In genomic region chr10:81292554-81293333, GRCm38 (mm10) we compare ENCODE assay signal across 8 mouse cellular contexts. TPM values are rescaled to one million over a fixed set of nuclear protein-coding genes. Genes with fewer than 3 reads are reported as not detected.
DNase-seq lines count a peak whose midpoint lies in the region; ATAC-seq and TF ChIP-seq lines count a peak whose summit lies in the region.

Gene Pip5k1c (plus strand): TSS chr10:81292963.

- peak; percentile 100 for DNase-seq in brain, embryonic 14.5 days (ENCODE audit: low read depth)
- DNase-seq in liver, adult 2 months (ENCODE audit: extremely low read depth, low read depth, low spot score), result peak; percentile 98
- DNase-seq in splenic B cell, adult 2 months (ENCODE audit: low read depth, low spot score), result peak; percentile 100

- H3K27ac ChIP-seq in heart, embryonic 11.5 days (ENCODE audit: low read depth, low read length), result peak within 1 kb of the TSS; percentile 51; the same call in 1 of the 2 replicates
- H3K27ac ChIP-seq in kidney, embryonic 16.5 days (ENCODE audit: low read length), result peak within 1 kb of the TSS; percentile 88
- H3K27ac ChIP-seq in liver, adult 2 months (replicated peaks; ENCODE audit: insufficient read depth, low read depth, low read length), result peak within 1 kb of the TSS; percentile 58

- H3K4me3 ChIP-seq in C2C12 (ENCODE audit: insufficient read depth, poor library complexity, severe bottlenecking) (peak within 1 kb of the TSS; percentile 66), myocyte (peak within 1 kb of the TSS; percentile 37)
- H3K4me3 ChIP-seq in erythroblast, embryonic 14.5 days (replicated peaks), result peak within 1 kb of the TSS; percentile 83
- H3K4me3 ChIP-seq in heart, embryonic 11.5 days (ENCODE audit: low read depth, low read length), result peak within 1 kb of the TSS; percentile 80
- H3K4me3 ChIP-seq in kidney, embryonic 16.5 days (ENCODE audit: low read length), result peak within 1 kb of the TSS; percentile 94
- peak within 1 kb of the TSS; percentile 76 for H3K4me3 ChIP-seq in liver, adult 2 months (ENCODE audit: insufficient read depth, low read depth, low read length)

- H3K4me1 ChIP-seq in erythroblast, embryonic 14.5 days (ENCODE audit: control insufficient read depth), result peaks cover 80% of the 10 kb centered on the region
- H3K4me1 ChIP-seq in heart, embryonic 11.5 days (ENCODE audit: control insufficient read depth, insufficient read depth, low read length), result peaks cover 37% of the 10 kb centered on the region
- peaks cover 42% of the 10 kb centered on the region for H3K4me1 ChIP-seq in kidney, embryonic 16.5 days (ENCODE audit: insufficient read depth, low read length)
- peaks cover 30% of the 10 kb centered on the region for H3K4me1 ChIP-seq in liver, adult 2 months (ENCODE audit: control insufficient read depth, insufficient read depth, low read length)

- peak within 1 kb of the TSS; percentile 79 for H3K9ac ChIP-seq in heart, embryonic 11.5 days (ENCODE audit: low read depth, low read length)
- H3K9ac ChIP-seq in kidney, embryonic 16.5 days (replicated peaks; ENCODE audit: low read length), result peak within 1 kb of the TSS; percentile 87
- H3K9ac ChIP-seq in liver, adult 2 months (ENCODE audit: low read depth, low read length), result peak within 1 kb of the TSS; percentile 89

- TF ChIP-seq POLR2A in brain, embryonic 14.5 days (IDR thresholded peaks at IDR 0.05; ENCODE audit: borderline replicate concordance, extremely low read depth, insufficient read depth, insufficient read length, poor library complexity, severe bottlenecking), result peak; percentile 98
- TF ChIP-seq POLR2A in liver, adult 2 months (IDR thresholded peaks at IDR 0.05; ENCODE audit: extremely low read depth, insufficient read depth, low read length), result peak; percentile 71; the same call in 1 of the 2 replicates
- peak; percentile 78 for TF ChIP-seq POLR2A in myocyte (IDR thresholded peaks at IDR 0.05; ENCODE audit: insufficient read length, low read depth)

- peak; percentile 84 for TF ChIP-seq CTCF in C2C12 (IDR thresholded peaks at IDR 0.05; ENCODE audit: control insufficient read depth, insufficient read depth, insufficient read length)
- peak; percentile 83 for TF ChIP-seq CTCF in brain, embryonic 14.5 days (IDR thresholded peaks at IDR 0.05; ENCODE audit: borderline replicate concordance, extremely low read depth, insufficient read depth, insufficient read length)
- peak; percentile 81 for TF ChIP-seq CTCF in liver, adult 2 months (IDR thresholded peaks at IDR 0.05; ENCODE audit: low read depth, low read length)

- under 1% methylated on average over 77 of the region's 80 CpGs for WGBS in heart, embryonic 11.5 days (ENCODE audit: insufficient replicate concordance)
- WGBS in kidney, embryonic 16.5 days, result under 1% methylated on average over 64 of the region's 80 CpGs
- under 1% methylated on average over 80 of the region's 80 CpGs for WGBS in liver, adult 2 months

- H3ac ChIP-seq in C2C12 (ENCODE audit: control insufficient read depth, insufficient read length, low read depth), result peak within 1 kb of the TSS; percentile 95
- peak within 1 kb of the TSS; percentile 29 for H3ac ChIP-seq in myocyte (ENCODE audit: control insufficient read depth, insufficient read length)

- H3K36me3 ChIP-seq in C2C12 (ENCODE audit: control insufficient read depth, insufficient read depth), result no peaks in the 10 kb centered on the region
- H3K36me3 ChIP-seq in erythroblast, embryonic 14.5 days (ENCODE audit: control insufficient read depth), result peaks cover 20% of the 10 kb centered on the region
- H3K36me3 ChIP-seq in heart, embryonic 11.5 days (ENCODE audit: control insufficient read depth, insufficient read depth, low read length), result no peaks in the 10 kb centered on the region
- H3K36me3 ChIP-seq in kidney, embryonic 16.5 days (ENCODE audit: insufficient read depth, low read length), result no peaks in the 10 kb centered on the region
- H3K36me3 ChIP-seq in liver, adult 2 months (ENCODE audit: control insufficient read depth, insufficient read depth, low read length), result no peaks in the 10 kb centered on the region
- H3K36me3 ChIP-seq in myocyte (ENCODE audit: control insufficient read depth, insufficient read depth), result no peaks in the 10 kb centered on the region
- H3K36me3 ChIP-seq in splenic B cell, adult 2 months (ENCODE audit: control insufficient read depth, insufficient read depth, low read length, poor library complexity, severe bottlenecking), result no peaks in the 10 kb centered on the region

- H3K4me2 ChIP-seq in heart, embryonic 11.5 days, result peak within 1 kb of the TSS; percentile 96
- H3K4me2 ChIP-seq in kidney, embryonic 16.5 days (replicated peaks; ENCODE audit: low read depth, low read length), result peak within 1 kb of the TSS; percentile 93
- peak within 1 kb of the TSS; percentile 99 for H3K4me2 ChIP-seq in myocyte (ENCODE audit: low read depth)

- H3K27me3 ChIP-seq in C2C12 (ENCODE audit: control insufficient read depth, insufficient read depth, insufficient read length) (no peaks in the 10 kb centered on the region), myocyte (ENCODE audit: control insufficient read depth, insufficient read depth, insufficient read length) (no peaks in the 10 kb centered on the region)
- peaks cover 10% of the 10 kb centered on the region for H3K27me3 ChIP-seq in erythroblast, embryonic 14.5 days (ENCODE audit: control insufficient read depth)
- peaks cover 32% of the 10 kb centered on the region for H3K27me3 ChIP-seq in heart, embryonic 11.5 days (ENCODE audit: control insufficient read depth, insufficient read depth, low read length)
- peaks cover 20% of the 10 kb centered on the region; the same call in 1 of the 2 replicates for H3K27me3 ChIP-seq in kidney, embryonic 16.5 days (ENCODE audit: insufficient read depth, low read length)
- H3K27me3 ChIP-seq in liver, adult 2 months (ENCODE audit: control insufficient read depth, insufficient read depth, low read length), result no peaks in the 10 kb centered on the region
- H3K27me3 ChIP-seq in splenic B cell, adult 2 months (ENCODE audit: control insufficient read depth, insufficient read depth, low read length, poor library complexity, severe bottlenecking), result no peaks in the 10 kb centered on the region

- peaks cover 36% of the 10 kb centered on the region for H3K79me3 ChIP-seq in C2C12 (ENCODE audit: low read depth)

- H3K79me2 ChIP-seq in C2C12 (ENCODE audit: control insufficient read depth, insufficient read depth), result peaks cover 48% of the 10 kb centered on the region
- peaks cover 51% of the 10 kb centered on the region for H3K79me2 ChIP-seq in liver, adult 2 months (ENCODE audit: control insufficient read depth, insufficient read depth, low read length)
- peaks cover 38% of the 10 kb centered on the region for H3K79me2 ChIP-seq in myocyte (ENCODE audit: control insufficient read depth, insufficient read depth)

- H3K9me3 ChIP-seq in erythroblast, embryonic 14.5 days (ENCODE audit: control insufficient read depth, low read length), result no peaks in the 10 kb centered on the region
- no peaks in the 10 kb centered on the region for H3K9me3 ChIP-seq in heart, embryonic 11.5 days (replicated peaks; ENCODE audit: control insufficient read depth, low read length)
- H3K9me3 ChIP-seq in kidney, embryonic 16.5 days (ENCODE audit: low read length), result no peaks in the 10 kb centered on the region

- peak; percentile 94 for ATAC-seq in heart, embryonic 11.5 days (replicated peaks; ENCODE audit: insufficient number of reproducible peaks, low FRiP score, low TSS enrichment)
- ATAC-seq in kidney, embryonic 16.5 days (ENCODE audit: low FRiP score, low TSS enrichment), result peak; percentile 95

TF ChIP-seq in C2C12, 6 proteins besides CTCF, POLR2A, EP300 and RAD21:
- TF ChIP-seq MAX (IDR thresholded peaks at IDR 0.05), result peak; percentile 81
- no peak for TF ChIP-seq CEBPB (IDR thresholded peaks at IDR 0.05; ENCODE audit: low read depth)
- TF ChIP-seq MYOD1 (IDR thresholded peaks at IDR 0.05; ENCODE audit: control insufficient read depth, insufficient read length, low read depth), result no peak
- peak; percentile 79 for TF ChIP-seq USF1 (IDR thresholded peaks at IDR 0.05; ENCODE audit: low read depth)
TF ChIP-seq in C2C12: peak in this region for 2.

TF ChIP-seq in myocyte, 11 proteins besides CTCF, POLR2A, EP300 and RAD21:
- peak; percentile 80 for TF ChIP-seq USF1 (IDR thresholded peaks at IDR 0.05; ENCODE audit: low read depth)
- peak; percentile 59 for TF ChIP-seq POLR2AphosphoS2 (IDR thresholded peaks at IDR 0.05; ENCODE audit: insufficient read length, low read depth)
- no peak for TF ChIP-seq E2F4 (IDR thresholded peaks at IDR 0.05; ENCODE audit: insufficient read depth)
- TF ChIP-seq REST (IDR thresholded peaks at IDR 0.05; ENCODE audit: insufficient read depth, insufficient read length), result no peak
- peak in 1 of 3 experiments; percentile 23 for TF ChIP-seq MYOD1 (IDR thresholded peaks at IDR 0.05; ENCODE audit: control insufficient read depth in 1 of 3, insufficient read length in 2 of 3, low read depth in 2 of 3)
- peak; percentile 68 for TF ChIP-seq SRF (IDR thresholded peaks at IDR 0.05; ENCODE audit: control insufficient read depth, insufficient read length, low read depth)
- no peak for TF ChIP-seq CEBPB (IDR thresholded peaks at IDR 0.05; ENCODE audit: insufficient read depth, poor library complexity, severe bottlenecking)
- no peak for TF ChIP-seq TCF12 (IDR thresholded peaks at IDR 0.05; ENCODE audit: insufficient read depth, poor library complexity, severe bottlenecking)
- TF ChIP-seq MYOG (IDR thresholded peaks at IDR 0.05; ENCODE audit: control insufficient read depth in 1 of 3, insufficient read depth in 1 of 3, insufficient read length in 2 of 3, low read depth in 2 of 3), result peak in 1 of 3 experiments; percentile 20
- no peak for TF ChIP-seq MAX (IDR thresholded peaks at IDR 0.05; ENCODE audit: low read depth)
- no peak for TF ChIP-seq TCF3 (IDR thresholded peaks at IDR 0.05; ENCODE audit: insufficient read length, low read depth)

RNA-seq across cellular contexts. Expression of gene Pip5k1c, which starts in this region (rescaled TPM):
- polyA plus RNA-seq in C2C12 (2012; fragmentation: generic; extraction: Trizol) (33.3 TPM), myocyte (2012; fragmentation: generic; extraction: Trizol) (23.3 TPM)
- 267 and 268 TPM in 2 replicates for polyA plus RNA-seq in brain, embryonic 14.5 days (2012; rRNA removed)
- 4.0 and 4.5 TPM in 2 replicates for polyA plus RNA-seq in erythroblast, embryonic 14.5 days (2012)
- 30.2 and 32.1 TPM in 2 replicates for polyA plus RNA-seq in heart, embryonic 11.5 days (2014; fragmentation: Nextera tagmentation; extraction: Ambion mirVana)
- polyA plus RNA-seq in kidney, embryonic 16.5 days (2015; fragmentation: Nextera tagmentation; extraction: Ambion mirVana), result 62.9 and 63.9 TPM in 2 replicates
- 7.4 and 10.0 TPM in 2 replicates for total RNA-seq in liver, adult 2 months (2014; rRNA removed)
- polyA plus RNA-seq in liver, adult 2 months (2012; rRNA removed), result 25.8 and 30.1 TPM in 2 replicates

Comparison
In these comparisons a context has a peak if more than half of its experiments do, and no peak if none do; other contexts are left out.
1. Peak in every context shown above with its lines: DNase-seq, ATAC-seq, H3K4me3 ChIP-seq and H3K27ac ChIP-seq.
2. H3K4me3 ChIP-seq: peak in every context shown above with its lines; median percentile 94 in kidney, embryonic 16.5 days; 83 in erythroblast, embryonic 14.5 days; 80 in heart, embryonic 11.5 days; 76 in liver, adult 2 months; 66 in C2C12; 37 in myocyte.